Mouse (Mus musculus) intestine, postnatal 0 days (tissue): ENCODE results near the gene Angptl1. TPM values are rescaled to one million over a fixed set of nuclear protein-coding genes. Genes with fewer than 3 reads are reported as not detected.

Source experiments
- ATAC-seq: fragments of 200-750 bp; cut with Nextera tagmentation; 2 replicates; pipeline ENCODE4 v1.8.0; 2017; ENCODE audit warnings: mild to moderate bottlenecking, moderate TSS enrichment, moderate library complexity
- H3K27ac ChIP-seq: fragments of 300-500 bp; sonication (generic); 2 replicates; pipeline ENCODE4 v1.5.1; 2014; ENCODE audit warnings: mild to moderate bottlenecking, low read depth, low read length, moderate library complexity
- H3K27me3 ChIP-seq: fragments of 300-500 bp; sonication (generic); replicated peaks from 2 replicates; pipeline ENCODE4 v1.6.1; 2014; ENCODE audit warnings: low read length, mixed read lengths; ENCODE audit not compliant: control insufficient read depth, insufficient read depth
- H3K36me3 ChIP-seq: fragments of 300-500 bp; sonication (generic); 2 replicates; pipeline ENCODE4 v1.6.1; 2014; ENCODE audit warnings: mild to moderate bottlenecking, moderate library complexity; ENCODE audit not compliant: control insufficient read depth, insufficient read depth
- H3K4me1 ChIP-seq: fragments of 300-500 bp; sonication (generic); replicated peaks from 2 replicates; pipeline ENCODE4 v1.6.1; 2014; ENCODE audit warnings: antibody characterized with exemption, low read length, mixed read lengths; ENCODE audit not compliant: control insufficient read depth, insufficient read depth
- H3K4me2 ChIP-seq: fragments of 300-500 bp; sonication (generic); replicated peaks from 2 replicates; pipeline ENCODE4 v1.6.1; 2014; ENCODE audit warnings: low read depth, mild to moderate bottlenecking, moderate library complexity
- H3K4me3 ChIP-seq: fragments of 300-500 bp; sonication (generic); 2 replicates; pipeline ENCODE4 v1.5.1; 2014; ENCODE audit warnings: low read depth, low read length
- H3K9ac ChIP-seq: fragments of 300-500 bp; sonication (generic); 2 replicates; pipeline ENCODE4 v1.6.1; 2014; ENCODE audit warnings: mild to moderate bottlenecking, low read depth, low read length
- H3K9me3 ChIP-seq: fragments of 300-500 bp; sonication (generic); 2 replicates; pipeline ENCODE4 v1.6.1; 2016; ENCODE audit warnings: mixed run types; ENCODE audit not compliant: control insufficient read depth
- CTCF ChIP-seq: sonication (generic); IDR thresholded peaks from 2 replicates; pipeline ENCODE4 v1.5.1; 2016; ENCODE audit warnings: low read depth, mild to moderate bottlenecking, control low read depth, antibody characterized with exemption, moderate library complexity
- WGBS: fragments of 180-500 bp; shearing (Covaris S2); extraction: QIAGEN DNeasy Blood & Tissue Kit; methylation state at CpG from one replicate; pipeline ENCODE4 v1.1.7; 2014; 5-methylcytosine and 5-hydroxymethylcytosine counted together
- polyA plus RNA-seq: library from polyadenylated mRNA; unstranded; fragments of >200 nt; fragmentation: Nextera tagmentation; extraction: Ambion mirVana; gene quantifications from 2 replicates; pipeline ENCODE4 v1.2.1, GENCODE M21; 2015

Gene Angptl1
- polyA plus RNA-seq, 1 experiment from 2014 or later, result 18.8 TPM

- Histone ChIP-seq H3K9ac (no peak overlapping the region), H3K4me3 (no peak overlapping the region), H3K4me1 (0 out of 2 replicates have a peak, but pooled peaks cover 6% of the 10 kb centered on the region), H3K27me3 (no peaks in the 10 kb centered on the region), H3K36me3 (0 out of 2 replicates have a peak, but pooled peaks cover 3% of the 10 kb centered on the region), H3K9me3 (no peaks in the 10 kb centered on the region), H3K4me2 (no peak overlapping the region), H3K27ac (no peak overlapping the region)
- WGBS, result 81% methylated on average over 8 of the region's 8 CpGs
- no peak for TF ChIP-seq CTCF
- ATAC-seq, result no peak
Observed at GRCm38 (mm10) chr1:156860266-156860665, 21.9 kb downstream of the Angptl1 start.

GRCm38 (mm10) chr1:156861475-156862043 lies 23.2 kb downstream of the Angptl1 start:
- Histone ChIP-seq H3K4me1 (0 out of 2 replicates have a peak, but pooled peaks cover 6% of the 10 kb centered on the region), H3K9me3 (no peaks in the 10 kb centered on the region), H3K27me3 (no peaks in the 10 kb centered on the region), H3K27ac (no peak overlapping the region), H3K36me3 (0 out of 2 replicates have a peak, but pooled peaks cover 3% of the 10 kb centered on the region), H3K4me2 (no peak overlapping the region), H3K4me3 (no peak overlapping the region), H3K9ac (no peak overlapping the region)
- WGBS, result 15% methylated on average over 4 of the region's 4 CpGs
- ATAC-seq, result peak; percentile 78
- TF ChIP-seq CTCF, result peak; percentile 92

- TF ChIP-seq CTCF, result no peak
- H3K4me3 ChIP-seq, result no peak overlapping the region
- WGBS, result 53% methylated on average over 3 of the region's 3 CpGs
- H3K4me2 ChIP-seq, result no peak overlapping the region
- no peak for ATAC-seq
- H3K27ac ChIP-seq, result no peak overlapping the region; the same call in 1 of the 2 replicates
- 0 out of 2 replicates have a peak, but pooled peaks cover 3% of the 10 kb centered on the region for H3K36me3 ChIP-seq
- 0 out of 2 replicates have a peak, but pooled peaks cover 6% of the 10 kb centered on the region for H3K4me1 ChIP-seq
- no peaks in the 10 kb centered on the region for H3K27me3 ChIP-seq
- H3K9me3 ChIP-seq, result no peaks in the 10 kb centered on the region
- no peak overlapping the region for H3K9ac ChIP-seq
Observed at GRCm38 (mm10) chr1:156863726-156864125, 25.4 kb downstream of the Angptl1 start.

GRCm38 (mm10) chr1:156864240-156864639 lies 25.9 kb downstream of the Angptl1 start:
- H3K27me3 ChIP-seq, result no peaks in the 10 kb centered on the region
- no peaks in the 10 kb centered on the region for H3K9me3 ChIP-seq
- H3K4me2 ChIP-seq, result no peak overlapping the region
- ATAC-seq, result no peak
- 64% methylated on average over 3 of the region's 3 CpGs for whole genome bisulfite sequencing
- H3K4me3 ChIP-seq, result no peak overlapping the region
- peak overlapping the region; percentile 8; the same call in 1 of the 2 replicates for H3K27ac ChIP-seq
- 0 out of 2 replicates have a peak, but pooled peaks cover 6% of the 10 kb centered on the region for H3K4me1 ChIP-seq
- TF ChIP-seq CTCF, result no peak
- 0 out of 2 replicates have a peak, but pooled peaks cover 3% of the 10 kb centered on the region for H3K36me3 ChIP-seq
- H3K9ac ChIP-seq, result no peak overlapping the region

GRCm38 (mm10) chr1:156870028-156870427 lies 31.7 kb downstream of the Angptl1 start:
- Histone ChIP-seq H3K9ac (no peak overlapping the region), H3K27me3 (no peaks in the 10 kb centered on the region), H3K4me2 (no peak overlapping the region), H3K27ac (no peak overlapping the region), H3K9me3 (no peaks in the 10 kb centered on the region), H3K4me3 (no peak overlapping the region), H3K4me1 (no peaks in the 10 kb centered on the region), H3K36me3 (no peaks in the 10 kb centered on the region)
- no peak for ATAC-seq
- TF ChIP-seq CTCF, result no peak
- WGBS, result 57% methylated on average over 5 of the region's 5 CpGs

GRCm38 (mm10) chr1:156870616-156871015 lies 32.3 kb downstream of the Angptl1 start:
- no peaks in the 10 kb centered on the region for H3K4me1 ChIP-seq
- H3K9me3 ChIP-seq, result no peaks in the 10 kb centered on the region
- TF ChIP-seq CTCF, result no peak
- no peaks in the 10 kb centered on the region for H3K27me3 ChIP-seq
- H3K27ac ChIP-seq, result no peak overlapping the region
- 87% methylated on average over 4 of the region's 4 CpGs for WGBS
- H3K9ac ChIP-seq, result no peak overlapping the region
- no peak overlapping the region for H3K4me3 ChIP-seq
- no peak overlapping the region for H3K4me2 ChIP-seq
- no peak for ATAC-seq
- no peaks in the 10 kb centered on the region for H3K36me3 ChIP-seq
